Mouse (Mus musculus) heart, adult 2 months (tissue): Measurements from ENCODE around the gene Adamts4.

Source experiments
- CTCF ChIP-seq: fragments of 200-600 bp; IDR thresholded peaks from 2 replicates; pipeline ENCODE4 v1.8.1; 2022; ENCODE audit warnings: antibody characterized with exemption, mild to moderate bottlenecking, moderate library complexity
- EP300 ChIP-seq: fragments of 200-500 bp; IDR thresholded peaks from 2 replicates; pipeline ENCODE4 v1.6.1; 2011; ENCODE audit warnings: low read depth, low read length, control low read depth; ENCODE audit not compliant: insufficient read depth
- POLR2A ChIP-seq: fragments of 200-500 bp; IDR thresholded peaks from 2 replicates; pipeline ENCODE4 v1.6.1; 2011; ENCODE audit warnings: mild to moderate bottlenecking, low read depth, low read length, control low read depth; ENCODE audit not compliant: insufficient read depth

- no peak for TF ChIP-seq POLR2A
- no peak for TF ChIP-seq CTCF
- TF ChIP-seq EP300: no peak
Measured at GRCm38 (mm10) chr1:171265971-171266744, 15.9 kb downstream of the Adamts4 start.
